Mouse (Mus musculus) right cerebral cortex, adult 2 months (tissue): ENCODE measurements around the gene Nipsnap1.

Experiments
- DNase-seq, 2 experiments: peaks; one replicate each; pipeline ENCODE4 v3.0.0; 2021 to 2022; ENCODE audit warnings: low spot score in 2 of 2

The Nipsnap1 gene

GRCm38 (mm10) chr11:4873755-4874475 is at the start of gene Nipsnap1:
Gene Nipsnap1, plus strand, starts transcription at chr11:4873951.
- peak; percentile 82 to 84 for DNase-seq

GRCm38 (mm10) chr11:4826152-4826778 is 47.5 kb upstream of the Nipsnap1 start:
- no peak for DNase-seq

- no peak for DNase-seq
These were observed 46.4 kb upstream of the Nipsnap1 start for GRCm38 (mm10) chr11:4827340-4827739.

- DNase-seq = no peak
These were observed 45.8 kb upstream of the Nipsnap1 start for GRCm38 (mm10) chr11:4827916-4828315.

- DNase-seq = no peak
These were observed 42.7 kb upstream of the Nipsnap1 start for GRCm38 (mm10) chr11:4831066-4831465.

GRCm38 (mm10) chr11:4833295-4833939 is 40.3 kb upstream of the Nipsnap1 start:
- DNase-seq = no peak

- no peak for DNase-seq
These were observed 38.3 kb upstream of the Nipsnap1 start for GRCm38 (mm10) chr11:4835436-4835835.

- peak; percentile 50 to 52 for DNase-seq
These were observed 37.0 kb upstream of the Nipsnap1 start for GRCm38 (mm10) chr11:4836755-4837154.

GRCm38 (mm10) chr11:4837342-4837741 is 36.4 kb upstream of the Nipsnap1 start:
- DNase-seq = no peak

GRCm38 (mm10) chr11:4838235-4838634 is 35.5 kb upstream of the Nipsnap1 start:
- DNase-seq = no peak

GRCm38 (mm10) chr11:4840942-4841526 is 32.7 kb upstream of the Nipsnap1 start:
- DNase-seq = no peak

GRCm38 (mm10) chr11:4848483-4849248 is 25.1 kb upstream of the Nipsnap1 start:
- DNase-seq = peak; percentile 20 to 44

- peak; percentile 99 for DNase-seq
These were observed 24.4 kb upstream of the Nipsnap1 start, which contains the start of gene Nf2 for GRCm38 (mm10) chr11:4849258-4849943. Gene Nf2, minus strand, starts transcription at chr11:4849536.

GRCm38 (mm10) chr11:4850404-4850803 is 23.3 kb upstream of the Nipsnap1 start:
- no peak for DNase-seq

- DNase-seq = no peak
These were observed 20.7 kb upstream of the Nipsnap1 start for GRCm38 (mm10) chr11:4853021-4853420.

GRCm38 (mm10) chr11:4854181-4854580 is 19.6 kb upstream of the Nipsnap1 start:
- DNase-seq = no peak

- no peak for DNase-seq
These were observed 15.3 kb upstream of the Nipsnap1 start for GRCm38 (mm10) chr11:4858416-4858815.

GRCm38 (mm10) chr11:4860986-4861385 is 12.8 kb upstream of the Nipsnap1 start:
- no peak for DNase-seq

GRCm38 (mm10) chr11:4861816-4862604 is 11.7 kb upstream of the Nipsnap1 start:
- DNase-seq = no peak

- no peak for DNase-seq
These were observed 11.0 kb upstream of the Nipsnap1 start for GRCm38 (mm10) chr11:4862730-4863129.
